Mouse (Mus musculus) ES-E14 (cell line): ENCODE results near the gene Zfp207.

ENCODE experiments used
- HCFC1 ChIP-seq: IDR thresholded peaks from 2 replicates; pipeline ENCODE4 v1.6.1; 2012; ENCODE audit warnings: low read length, inconsistent platforms, borderline replicate concordance; ENCODE audit not compliant: insufficient read depth
- MAFK ChIP-seq: IDR thresholded peaks from 2 replicates; pipeline ENCODE4 v1.6.1; 2014; ENCODE audit warnings: mild to moderate bottlenecking, low read depth, low read length, inconsistent platforms; ENCODE audit not compliant: insufficient read depth
- ZC3H11A ChIP-seq: IDR thresholded peaks from 2 replicates; pipeline ENCODE4 v1.6.1; 2012; ENCODE audit warnings: low read depth, mild to moderate bottlenecking, inconsistent platforms, low read length, borderline replicate concordance

DNA sequence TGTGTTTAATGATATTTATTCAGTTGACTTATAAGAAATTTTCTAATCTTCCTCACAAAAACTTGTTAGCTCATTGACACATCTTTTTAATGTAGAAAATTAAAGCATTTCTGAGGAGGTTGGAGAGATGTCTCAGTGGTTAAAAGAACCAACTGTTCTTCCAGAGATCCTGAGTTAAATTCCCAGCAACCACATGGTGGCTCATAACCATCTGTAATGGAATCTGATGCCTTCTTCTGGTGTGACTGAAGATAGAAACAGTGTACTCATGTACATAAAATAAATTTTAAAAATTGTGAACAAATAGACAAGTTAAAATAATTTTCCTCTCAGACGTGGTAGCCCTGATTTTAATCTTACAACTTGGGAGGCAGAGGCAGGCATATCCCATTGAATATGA lies 6.8 kb downstream of the Zfp207 start:
- TF ChIP-seq ZC3H11A (no peak), HCFC1 (no peak), MAFK (no peak)
